In genomic region chr9:116241933-116242526, GRCm38 (mm10) we compare ENCODE assay signal across 31 mouse cellular contexts.
A peak's percentile ranks its signal among the peaks of the same experiment; 100 is the strongest.
DNase-seq lines count a peak whose midpoint lies in the region; ATAC-seq and TF ChIP-seq lines count a peak whose summit lies in the region.
"Had no signal": no experiment of that assay in that cellular context is flagged by ENCODE, and none has a peak within 500 bp of the region (broad histone marks: within the 10 kb centered on the region; RNA-seq: fewer than 3 reads in every experiment).

No protein-coding gene starts in this region.

- TF ChIP-seq EP300 in lung, postnatal 0 days (IDR thresholded peaks at IDR 0.05), result peak; percentile 95

- intact Hi-C loops in gastrocnemius, adult 2 months (cut with DNase I), result no loop called here

- H3K4me3 ChIP-seq in gastrocnemius, adult 2 months, result no peak overlapping the region
- no peak overlapping the region for H3K4me3 ChIP-seq in lung, embryonic 15.5 days
- H3K4me3 ChIP-seq in lung, adult 2 months (replicated peaks; ENCODE audit: extremely low read depth, low read depth, low read length), result no peak overlapping the region
- no peak overlapping the region for H3K4me3 ChIP-seq in lung, postnatal 0 days (ENCODE audit: low read depth, low read length)
- no peak overlapping the region for H3K4me3 ChIP-seq in forebrain, embryonic 16.5 days (replicated peaks; ENCODE audit: low read length)
- H3K4me3 ChIP-seq: embryonic facial prominence, embryonic 13.5 days; heart, embryonic 10.5 days; heart, embryonic 15.5 days; hindbrain, embryonic 12.5 days; liver, embryonic 12.5 days had no signal

- peak overlapping the region; percentile 41 for H3K27ac ChIP-seq in gastrocnemius, adult 2 months
- peak overlapping the region; percentile 76 for H3K27ac ChIP-seq in lung, embryonic 15.5 days
- peak overlapping the region; percentile 78 for H3K27ac ChIP-seq in lung, postnatal 0 days (ENCODE audit: low read length)
- no peak overlapping the region for H3K27ac ChIP-seq in forebrain, embryonic 16.5 days (ENCODE audit: low read length)
- H3K27ac ChIP-seq: embryonic facial prominence, embryonic 13.5 days; heart, embryonic 10.5 days; heart, embryonic 15.5 days; hindbrain, embryonic 12.5 days; hindbrain, postnatal 0 days; liver, embryonic 12.5 days had no signal

- no peaks in the 10 kb centered on the region for H3K27me3 ChIP-seq in lung, embryonic 15.5 days
- H3K27me3 ChIP-seq in lung, postnatal 0 days (replicated peaks; ENCODE audit: insufficient read depth, low read length), result no peaks in the 10 kb centered on the region
- no peaks in the 10 kb centered on the region for H3K27me3 ChIP-seq in forebrain, embryonic 16.5 days (replicated peaks; ENCODE audit: control insufficient read depth, insufficient read depth, low read length)
- H3K27me3 ChIP-seq: embryonic facial prominence, embryonic 13.5 days; heart, embryonic 15.5 days; hindbrain, embryonic 12.5 days; liver, embryonic 12.5 days had no signal

- TF ChIP-seq POLR2A in lung, adult 2 months (IDR thresholded peaks at IDR 0.05; ENCODE audit: borderline replicate concordance, extremely low read depth, low read depth, low read length), result no peak

- H3K9ac ChIP-seq in lung, embryonic 15.5 days, result no peak overlapping the region
- no peak overlapping the region for H3K9ac ChIP-seq in lung, postnatal 0 days (replicated peaks; ENCODE audit: low read depth)
- no peak overlapping the region for H3K9ac ChIP-seq in forebrain, embryonic 16.5 days (replicated peaks; ENCODE audit: low read depth, low read length)
- H3K9ac ChIP-seq: embryonic facial prominence, embryonic 13.5 days; forebrain, postnatal 0 days; heart, embryonic 15.5 days; hindbrain, embryonic 12.5 days; liver, embryonic 12.5 days; liver, postnatal 0 days had no signal

- H3K9me3 ChIP-seq in lung, embryonic 15.5 days, result no peaks in the 10 kb centered on the region
- H3K9me3 ChIP-seq in lung, postnatal 0 days (ENCODE audit: low read length), result no peaks in the 10 kb centered on the region
- no peaks in the 10 kb centered on the region for H3K9me3 ChIP-seq in forebrain, embryonic 16.5 days (ENCODE audit: control insufficient read depth, low read length)
- H3K9me3 ChIP-seq: embryonic facial prominence, embryonic 13.5 days; heart, embryonic 10.5 days; heart, embryonic 15.5 days; hindbrain, embryonic 12.5 days; liver, embryonic 12.5 days had no signal

- WGBS in lung, embryonic 15.5 days, result 69% methylated on average over 5 of the region's 5 CpGs
- 70% methylated on average over 5 of the region's 5 CpGs for WGBS in lung, adult 2 months
- 48% methylated on average over 5 of the region's 5 CpGs for WGBS in lung, postnatal 0 days
- 91% methylated on average over 5 of the region's 5 CpGs for WGBS in forebrain, embryonic 16.5 days

- no peak overlapping the region for H3K4me2 ChIP-seq in lung, embryonic 15.5 days
- peak overlapping the region; percentile 44; the same call in 1 of the 2 replicates for H3K4me2 ChIP-seq in lung, postnatal 0 days (replicated peaks; ENCODE audit: low read depth, low read length)
- H3K4me2 ChIP-seq in forebrain, embryonic 16.5 days (ENCODE audit: low read length), result no peak overlapping the region
- H3K4me2 ChIP-seq: embryonic facial prominence, embryonic 13.5 days; heart, embryonic 15.5 days; hindbrain, embryonic 12.5 days; liver, embryonic 12.5 days; midbrain, embryonic 11.5 days had no signal

- H3K36me3 ChIP-seq in lung, embryonic 15.5 days, result no peaks in the 10 kb centered on the region
- H3K36me3 ChIP-seq in lung, postnatal 0 days (ENCODE audit: insufficient read depth, low read length), result no peaks in the 10 kb centered on the region
- H3K36me3 ChIP-seq in forebrain, embryonic 16.5 days (ENCODE audit: control insufficient read depth, insufficient read depth), result no peaks in the 10 kb centered on the region
- H3K36me3 ChIP-seq: embryonic facial prominence, embryonic 13.5 days; heart, embryonic 10.5 days; heart, embryonic 15.5 days; hindbrain, embryonic 12.5 days; liver, embryonic 12.5 days had no signal

- DNase-seq in gastrocnemius, adult 2 months, result no peak
- DNase-seq in gastrocnemius, postnatal 10 days, result no peak
- no peak for DNase-seq in lung, adult 2 months
- peak; percentile 90 for DNase-seq in lung, postnatal 0 days (ENCODE audit: low spot score)
- no peak for DNase-seq in layer of hippocampus, adult 18-20 months (ENCODE audit: low spot score in 2 of 2)
- DNase-seq in heart, adult 18-20 months, result no peak
- DNase-seq: adrenal gland, adult 2 months; adrenal gland, postnatal 36 days; cerebellum, adult 18-20 months; cerebellum, postnatal 10 days; forebrain, postnatal 0 days; heart, postnatal 36 days; kidney, adult 18-20 months; kidney, postnatal 4 days; layer of hippocampus, postnatal 36 days; left cerebral cortex, postnatal 4 days; liver, postnatal 0 days; right cerebral cortex, adult 18-20 months; spleen, adult 18-20 months; thymus, postnatal 25 days had no signal

- peaks cover 22% of the 10 kb centered on the region for H3K4me1 ChIP-seq in lung, embryonic 15.5 days
- H3K4me1 ChIP-seq in lung, adult 2 months (ENCODE audit: control insufficient read depth, insufficient read depth, low read length), result peaks cover 10% of the 10 kb centered on the region
- H3K4me1 ChIP-seq in lung, postnatal 0 days (ENCODE audit: insufficient read depth, low read depth, low read length), result peaks cover 7% of the 10 kb centered on the region; the same call in 1 of the 2 replicates
- H3K4me1 ChIP-seq in forebrain, embryonic 16.5 days (replicated peaks; ENCODE audit: control insufficient read depth, insufficient read depth, low read length), result no peaks in the 10 kb centered on the region
- H3K4me1 ChIP-seq: hindbrain, embryonic 12.5 days; liver, embryonic 12.5 days had no signal

- peak; percentile 55 for ATAC-seq in lung, embryonic 15.5 days (ENCODE audit: borderline replicate concordance, extremely low read depth, low FRiP score, low TSS enrichment)
- ATAC-seq in lung, postnatal 0 days, result peak; percentile 84
- ATAC-seq in forebrain, embryonic 16.5 days, result no peak
- ATAC-seq: activated CD4-positive, CD25-positive, alpha-beta regulatory T cell, adult 4 months; forebrain, postnatal 0 days; hindbrain, postnatal 0 days; liver, embryonic 12.5 days; liver, postnatal 0 days; midbrain, embryonic 16.5 days had no signal

- TF ChIP-seq CTCF in gastrocnemius, adult 2 months (IDR thresholded peaks at IDR 0.05), result no peak
- TF ChIP-seq CTCF in lung, adult 2 months (IDR thresholded peaks at IDR 0.05; ENCODE audit: insufficient read depth, low read length), result no peak
- TF ChIP-seq CTCF in lung, postnatal 0 days (IDR thresholded peaks at IDR 0.05), result peak; percentile 16; the same call in 1 of the 2 replicates
